Mouse (Mus musculus) ES-Bruce4 (cell line): ENCODE results near the gene Pcnt.

Source experiments
- CTCF ChIP-seq: IDR thresholded peaks from one replicate; pipeline ENCODE4 v1.8.1; 2011; ENCODE audit warnings: low read depth, low read length
- EP300 ChIP-seq: IDR thresholded peaks from 2 replicates; pipeline ENCODE4 v1.6.1; 2011; ENCODE audit warnings: low read depth, low read length; ENCODE audit not compliant: insufficient read depth
- POLR2A ChIP-seq: IDR thresholded peaks from one replicate; pipeline ENCODE4 v1.8.1; 2011; ENCODE audit warnings: low read length; ENCODE audit not compliant: insufficient read depth

- no peak for TF ChIP-seq CTCF
- no peak for TF ChIP-seq POLR2A
- TF ChIP-seq EP300: no peak
These were observed 51.4 kb downstream of the Pcnt start for GRCm38 (mm10) chr10:76391166-76391565.
